Comparison of ENCODE assay signal across 8 mouse cellular contexts in the genomic region with DNA sequence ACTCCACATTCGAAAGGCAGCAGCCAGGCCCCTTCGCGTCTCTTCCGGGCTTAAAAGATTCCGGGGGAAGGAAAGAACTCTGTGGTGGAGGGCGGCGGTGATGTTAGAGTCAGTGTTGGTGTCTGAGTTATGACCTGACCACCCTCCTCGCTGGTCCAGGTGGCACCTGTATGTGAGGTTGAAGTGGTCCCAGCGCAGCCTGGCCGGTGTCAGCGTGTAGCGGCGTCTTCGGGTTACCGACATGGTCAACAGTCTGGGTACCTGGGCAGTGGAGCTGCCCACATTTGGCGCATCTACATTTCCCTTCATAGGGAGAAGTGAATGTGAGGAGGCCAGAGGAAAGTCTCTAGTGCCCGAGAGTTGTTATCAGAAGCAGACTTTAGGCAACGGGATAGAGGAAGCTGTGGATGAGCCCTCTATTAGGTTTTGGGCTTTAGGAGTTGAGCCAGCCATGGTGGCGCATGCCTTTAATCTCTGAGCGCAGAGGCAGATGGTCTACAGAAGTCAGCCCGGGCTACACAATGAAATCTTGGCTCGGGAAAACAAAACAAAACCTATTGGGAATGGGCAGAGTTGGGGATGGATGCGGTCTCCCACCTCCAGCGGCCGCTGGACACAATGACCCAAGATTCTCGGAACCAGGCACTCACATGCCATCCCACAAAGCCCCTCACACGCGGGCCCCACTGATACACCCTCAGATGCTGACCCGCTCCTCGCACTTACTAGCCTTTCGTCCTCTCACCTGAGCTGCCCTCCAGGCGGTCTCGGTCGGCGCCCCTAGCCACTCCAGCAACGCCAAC. TPM values are rescaled to one million over a fixed set of nuclear protein-coding genes. Genes with fewer than 3 reads are reported as not detected.
A peak's percentile ranks its signal among the peaks of the same experiment; 100 is the strongest.
DNase-seq lines count a peak whose midpoint lies in the region; ATAC-seq and TF ChIP-seq lines count a peak whose summit lies in the region.

No protein-coding gene starts in this region.

- no peak for TF ChIP-seq POLR2A in heart, adult 2 months (IDR thresholded peaks at IDR 0.05; ENCODE audit: insufficient read depth, low read depth, low read length)

- H3K4me3 ChIP-seq in heart, adult 2 months, result peak overlapping the region; percentile 28
- H3K4me3 ChIP-seq in heart, embryonic 16.5 days (ENCODE audit: low read length), result peak overlapping the region; percentile 61

- H3K9me3 ChIP-seq in heart, embryonic 16.5 days (replicated peaks; ENCODE audit: control insufficient read depth, low read length), result no peaks in the 10 kb centered on the region

- no peak for TF ChIP-seq EP300 in heart, adult 2 months (IDR thresholded peaks at IDR 0.05; ENCODE audit: insufficient read depth, low read depth, low read length)

- H3K27me3 ChIP-seq in heart, adult 2 months (ENCODE audit: control insufficient read depth, insufficient read depth, low read length), result peaks cover 3% of the 10 kb centered on the region; the same call in 1 of the 2 replicates
- H3K27me3 ChIP-seq in heart, embryonic 16.5 days (ENCODE audit: control insufficient read depth, insufficient read depth, low read length), result peaks cover 23% of the 10 kb centered on the region

- H3K4me2 ChIP-seq in heart, embryonic 16.5 days (ENCODE audit: low read depth, low read length), result peak overlapping the region; percentile 88

- DNase-seq in heart, adult 2 months, result no peak
- no peak for DNase-seq in heart, adult 9 months (ENCODE audit: low spot score in 2 of 2)
- DNase-seq in R1 (ENCODE audit: low read depth, low spot score), result peak; percentile 12
- DNase-seq in mesoderm, embryonic 11.5 days (ENCODE audit: low read depth, low spot score), result peak; percentile 14
- DNase-seq in frontal cortex, postnatal 25 days (ENCODE audit: low spot score in 2 of 2), result no peak
- no peak for DNase-seq in adrenal gland, adult 18-20 months (ENCODE audit: low spot score in 2 of 2)
- DNase-seq in spleen, adult 12 weeks (ENCODE audit: low spot score), result no peak

- intact Hi-C loops in heart, adult 2 months (cut with DNase I), result no loop called here

- TF ChIP-seq CTCF in heart, adult 2 months (IDR thresholded peaks at IDR 0.05), result no peak

- H3K9ac ChIP-seq in heart, adult 2 months (ENCODE audit: low read depth, low read length), result peak overlapping the region; percentile 74
- H3K9ac ChIP-seq in heart, embryonic 16.5 days (ENCODE audit: low read length), result peak overlapping the region; percentile 81

- peak overlapping the region; percentile 47 for H3K27ac ChIP-seq in heart, adult 2 months
- H3K27ac ChIP-seq in heart, embryonic 16.5 days (ENCODE audit: low read length), result peak overlapping the region; percentile 79

- ATAC-seq in heart, embryonic 16.5 days (replicated peaks; ENCODE audit: extremely low read depth, insufficient read depth, low FRiP score), result no peak

- no peaks in the 10 kb centered on the region for H3K36me3 ChIP-seq in heart, adult 2 months (ENCODE audit: control insufficient read depth, insufficient read depth, low read length)
- peaks cover 31% of the 10 kb centered on the region for H3K36me3 ChIP-seq in heart, embryonic 16.5 days (ENCODE audit: control insufficient read depth, insufficient read depth)

- WGBS in heart, adult 2 months, result 32% methylated on average over 36 of the region's 36 CpGs
- 24% methylated on average over 36 of the region's 36 CpGs for WGBS in heart, embryonic 16.5 days

- peaks cover 2% of the 10 kb centered on the region for H3K4me1 ChIP-seq in heart, adult 2 months (ENCODE audit: control insufficient read depth, insufficient read depth, low read length)
- peaks cover 36% of the 10 kb centered on the region for H3K4me1 ChIP-seq in heart, embryonic 16.5 days (ENCODE audit: control insufficient read depth, insufficient read depth, low read length)

- no peaks in the 10 kb centered on the region for H3K79me2 ChIP-seq in heart, adult 2 months (replicated peaks; ENCODE audit: control insufficient read depth, insufficient read depth, low read length)

RNA-seq across cellular contexts. Expression of gene Mmp23, which starts 0.7 kb away (rescaled TPM):
- total RNA-seq in heart, adult 2 months (2021), result 1 to 10 TPM; 7.3 to 7.5 TPM
- polyA plus RNA-seq in heart, adult 2 months (2012; rRNA removed), result 20.7 and 27.0 TPM in 2 replicates
- polyA plus RNA-seq in heart, embryonic 16.5 days (2015; fragmentation: Nextera tagmentation; extraction: Ambion mirVana), result 56.6 and 63.4 TPM in 2 replicates
- total RNA-seq in adrenal gland, adult 18-20 months (2021), result 10 to 100 TPM in 1 of 2 experiments, 1 to 10 TPM in 1; 5.6 to 12.8 TPM

RNA-seq across cellular contexts. Expression of gene Gm10563, which starts 7.3 kb away (rescaled TPM):
- total RNA-seq in heart, adult 2 months (2021), result not detected
- not detected in 2 replicates for polyA plus RNA-seq in heart, adult 2 months (2012; rRNA removed)
- polyA plus RNA-seq in heart, embryonic 16.5 days (2015; fragmentation: Nextera tagmentation; extraction: Ambion mirVana), result not detected in 2 replicates
- not detected for total RNA-seq in adrenal gland, adult 18-20 months (2021)

RNA-seq across cellular contexts. Expression of gene Mib2, which starts 16.5 kb away (rescaled TPM):
- 10 to 100 TPM; 24.9 to 25.7 TPM for total RNA-seq in heart, adult 2 months (2021)
- 35.8 and 38.2 TPM in 2 replicates for polyA plus RNA-seq in heart, adult 2 months (2012; rRNA removed)
- polyA plus RNA-seq in heart, embryonic 16.5 days (2015; fragmentation: Nextera tagmentation; extraction: Ambion mirVana), result 18.2 and 19.6 TPM in 2 replicates
- 10 to 100 TPM; 57.1 to 59.7 TPM for total RNA-seq in adrenal gland, adult 18-20 months (2021)

RNA-seq across cellular contexts. Expression of gene Cdk11b, which starts 27.8 kb away (rescaled TPM):
- total RNA-seq in heart, adult 2 months (2021), result 10 to 100 TPM; 29.3 to 30.2 TPM
- polyA plus RNA-seq in heart, adult 2 months (2012; rRNA removed), result 17.4 and 20.5 TPM in 2 replicates
- polyA plus RNA-seq in heart, embryonic 16.5 days (2015; fragmentation: Nextera tagmentation; extraction: Ambion mirVana), result 38.3 and 44.8 TPM in 2 replicates
- 10 to 100 TPM; 56.8 to 62.0 TPM for total RNA-seq in adrenal gland, adult 18-20 months (2021)

RNA-seq across cellular contexts. Expression of gene Fndc10, which starts 41.7 kb away (rescaled TPM):
- total RNA-seq in heart, adult 2 months (2021), result 1 to 10 TPM; 1.2 to 1.5 TPM
- 3.5 and 3.9 TPM in 2 replicates for polyA plus RNA-seq in heart, adult 2 months (2012; rRNA removed)
- polyA plus RNA-seq in heart, embryonic 16.5 days (2015; fragmentation: Nextera tagmentation; extraction: Ambion mirVana), result 1.1 and 1.4 TPM in 2 replicates
- total RNA-seq in adrenal gland, adult 18-20 months (2021), result 10 to 100 TPM; 31.5 to 48.1 TPM

Comparison
In these comparisons a context has a peak if more than half of its experiments do, and no peak if none do; other contexts are left out.
1. DNase-seq: peak in R1 (single experiment) and mesoderm, embryonic 11.5 days (single experiment); none in heart, adult 2 months (0 of 2), heart, adult 9 months (0 of 2), frontal cortex, postnatal 25 days (0 of 2), adrenal gland, adult 18-20 months (0 of 2) and spleen, adult 12 weeks (single experiment).